Comparison of ENCODE assay signal across 11 mouse cellular contexts in genomic region chr12:56612761-56613437, GRCm38 (mm10). TPM values are rescaled to one million over a fixed set of nuclear protein-coding genes. Genes with fewer than 3 reads are reported as not detected.
A peak's percentile ranks its signal among the peaks of the same experiment; 100 is the strongest.
DNase-seq lines count a peak whose midpoint lies in the region; ATAC-seq and TF ChIP-seq lines count a peak whose summit lies in the region.
"Had no signal": no experiment of that assay in that cellular context is flagged by ENCODE, and none has a peak within 500 bp of the region (broad histone marks: within the 10 kb centered on the region; RNA-seq: fewer than 3 reads in every experiment).

Nkx2-9 (minus strand) TSS chr12:56613284.

- under 1% methylated on average over 39 of the region's 40 CpGs for WGBS in kidney, postnatal 0 days
- 0% methylated on average over 40 of the region's 40 CpGs for WGBS in forebrain, embryonic 10.5 days
- 1% methylated on average over 40 of the region's 40 CpGs for WGBS in limb, embryonic 12.5 days
- WGBS in olfactory bulb, adult 2 months = under 1% methylated on average over 40 of the region's 40 CpGs

- no peak for TF ChIP-seq POLR2A in olfactory bulb, adult 2 months (IDR thresholded peaks at IDR 0.05; ENCODE audit: insufficient read depth, low read depth, low read length)

- peak; percentile 33; the same call in 1 of the 2 replicates for ATAC-seq in kidney, postnatal 0 days (replicated peaks; ENCODE audit: low FRiP score, low read depth)
- 0 out of 2 replicates have a peak, but pooled peaks have one; percentile 32 for ATAC-seq in limb, embryonic 12.5 days (ENCODE audit: insufficient number of reproducible peaks, insufficient read depth, low FRiP score, low TSS enrichment, low read depth)

- peaks cover 72% of the 10 kb centered on the region for H3K27me3 ChIP-seq in kidney, postnatal 0 days (ENCODE audit: insufficient read depth, low read length)
- peaks cover 100% of the 10 kb centered on the region for H3K27me3 ChIP-seq in forebrain, embryonic 10.5 days (ENCODE audit: poor library complexity, severe bottlenecking)
- peaks cover 92% of the 10 kb centered on the region for H3K27me3 ChIP-seq in limb, embryonic 12.5 days

- H3K9ac ChIP-seq in kidney, postnatal 0 days (ENCODE audit: low read depth, low read length) = no peak within 1 kb of the TSS
- no peak within 1 kb of the TSS for H3K9ac ChIP-seq in limb, embryonic 12.5 days (replicated peaks)
- H3K9ac ChIP-seq: liver, embryonic 15.5 days had no signal

- no peaks in the 10 kb centered on the region for H3K36me3 ChIP-seq in kidney, postnatal 0 days (ENCODE audit: insufficient read depth, low read length)
- H3K36me3 ChIP-seq in forebrain, embryonic 10.5 days (replicated peaks) = no peaks in the 10 kb centered on the region
- no peaks in the 10 kb centered on the region for H3K36me3 ChIP-seq in limb, embryonic 12.5 days
- H3K36me3 ChIP-seq: liver, embryonic 15.5 days had no signal

- H3K4me1 ChIP-seq in kidney, postnatal 0 days (replicated peaks; ENCODE audit: insufficient read depth, low read length) = no peaks in the 10 kb centered on the region
- peaks cover 38% of the 10 kb centered on the region for H3K4me1 ChIP-seq in forebrain, embryonic 10.5 days
- H3K4me1 ChIP-seq in limb, embryonic 12.5 days (replicated peaks) = peaks cover 21% of the 10 kb centered on the region
- H3K4me1 ChIP-seq in olfactory bulb, adult 2 months (ENCODE audit: control insufficient read depth, insufficient read depth, low read length) = peaks cover 10% of the 10 kb centered on the region
- H3K4me1 ChIP-seq: liver, embryonic 15.5 days had no signal

- no peak within 1 kb of the TSS for H3K27ac ChIP-seq in kidney, postnatal 0 days
- H3K27ac ChIP-seq in forebrain, embryonic 10.5 days = peak within 1 kb of the TSS; percentile 52; the same call in 1 of the 2 replicates
- no peak within 1 kb of the TSS for H3K27ac ChIP-seq in limb, embryonic 12.5 days
- no peak within 1 kb of the TSS for H3K27ac ChIP-seq in olfactory bulb, adult 2 months (ENCODE audit: insufficient read depth, low read depth, low read length)
- H3K27ac ChIP-seq: liver, embryonic 15.5 days had no signal

- peak within 1 kb of the TSS; percentile 21 for H3K4me3 ChIP-seq in kidney, postnatal 0 days (replicated peaks; ENCODE audit: low read depth, low read length)
- peak within 1 kb of the TSS; percentile 41 for H3K4me3 ChIP-seq in forebrain, embryonic 10.5 days
- H3K4me3 ChIP-seq in limb, embryonic 12.5 days (replicated peaks) = peak within 1 kb of the TSS; percentile 39
- H3K4me3 ChIP-seq in olfactory bulb, adult 2 months (ENCODE audit: insufficient read depth, low read depth, low read length) = peak within 1 kb of the TSS; percentile 12; the same call in 1 of the 2 replicates
- H3K4me3 ChIP-seq: liver, embryonic 15.5 days had no signal

- DNase-seq in kidney, postnatal 0 days (ENCODE audit: low spot score) = no peak
- no peak for DNase-seq in kidney, postnatal 14 days
- no peak for DNase-seq in forebrain, embryonic 10.5 days (ENCODE audit: extremely low spot score, low spot score)
- no peak for DNase-seq in ovary, adult 18-20 months (ENCODE audit: low spot score)
- DNase-seq in ovary, postnatal 10 days (ENCODE audit: low spot score) = no peak
- DNase-seq in cerebellum, adult 9-11 months = no peak
- DNase-seq: cerebellum, postnatal 14 days; heart, adult 11 months had no signal

- no peak for TF ChIP-seq CTCF in kidney, postnatal 0 days (IDR thresholded peaks at IDR 0.05; ENCODE audit: low read depth)
- TF ChIP-seq CTCF in olfactory bulb, adult 2 months (IDR thresholded peaks at IDR 0.05; ENCODE audit: insufficient read depth, low read depth, low read length) = no peak

- peak within 1 kb of the TSS; percentile 47 for H3K4me2 ChIP-seq in kidney, postnatal 0 days (ENCODE audit: low read length)
- H3K4me2 ChIP-seq in limb, embryonic 12.5 days = peak within 1 kb of the TSS; percentile 63
- H3K4me2 ChIP-seq: liver, embryonic 15.5 days had no signal

- no peaks in the 10 kb centered on the region for H3K9me3 ChIP-seq in kidney, postnatal 0 days (replicated peaks; ENCODE audit: low read length)
- H3K9me3 ChIP-seq in forebrain, embryonic 10.5 days = no peaks in the 10 kb centered on the region
- H3K9me3 ChIP-seq in limb, embryonic 12.5 days = no peaks in the 10 kb centered on the region
- H3K9me3 ChIP-seq: liver, embryonic 15.5 days had no signal

RNA-seq across cellular contexts. Expression of gene Nkx2-9, which starts in this region (rescaled TPM):
- not detected in 2 replicates for polyA plus RNA-seq in kidney, postnatal 0 days (2015; fragmentation: Nextera tagmentation; extraction: Ambion mirVana)
- polyA plus RNA-seq in forebrain, embryonic 10.5 days (2016; fragmentation: Nextera tagmentation; extraction: Ambion mirVana) = 3.0 and 3.6 TPM in 2 replicates
- not detected in 2 replicates for polyA plus RNA-seq in limb, embryonic 12.5 days (2016; fragmentation: Nextera tagmentation; extraction: Ambion mirVana)
- not detected in 2 replicates for polyA plus RNA-seq in olfactory bulb, adult 2 months (2012; ENCODE audit: insufficient read depth, insufficient read length, low replicate concordance, missing spikeins)
- polyA plus RNA-seq: liver, embryonic 15.5 days had no signal

Comparison
In these comparisons a context has a peak if more than half of its experiments do, and no peak if none do; other contexts are left out.
1. Peak in ATAC-seq, H3K4me3 ChIP-seq and H3K4me2 ChIP-seq in kidney, postnatal 0 days; RNA of the gene not detected or under 1 TPM.
2. Peak in ATAC-seq, H3K4me3 ChIP-seq and H3K4me2 ChIP-seq in limb, embryonic 12.5 days; RNA of the gene not detected or under 1 TPM.